Mouse (Mus musculus): ENCODE results near the gene Sirt6.

DNA sequence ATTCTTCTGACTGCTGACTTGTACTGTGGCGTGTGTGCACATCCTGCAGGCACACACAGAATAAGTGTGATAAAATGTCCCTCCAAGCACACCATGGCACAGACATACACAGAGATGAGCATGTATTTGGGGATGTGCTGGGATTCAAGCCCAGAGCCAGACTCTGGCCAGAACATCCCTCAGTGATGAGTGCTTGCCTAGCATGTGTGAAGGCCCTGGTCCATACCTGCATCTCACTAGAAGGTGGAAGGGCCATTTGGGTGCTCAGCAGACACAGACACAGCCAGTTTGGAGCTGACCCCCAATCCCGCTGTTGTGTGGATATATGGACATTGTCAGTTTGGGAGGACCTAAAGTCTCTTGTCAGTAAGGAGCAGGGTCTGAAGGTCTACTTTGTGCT lies 14.0 kb upstream of the Sirt6 start:
- TF ChIP-seq CTCF (IDR thresholded peaks at IDR 0.05; ENCODE audit: low read depth) (no peak), EP300 (IDR thresholded peaks at IDR 0.05; ENCODE audit: low read depth) (no peak)

Measured in liver, embryonic 14.5 days (tissue).